Mouse (Mus musculus) layer of hippocampus, adult 8-10 months (tissue): ENCODE data around the gene Nipsnap3b. TPM values are rescaled to one million over a fixed set of nuclear protein-coding genes. Genes with fewer than 3 reads are reported as not detected.

ENCODE experiments used
- total RNA-seq, 4 experiments: library from RNA; stranded (reverse); gene quantifications; 2 replicates each; pipeline ENCODE4 v1.2.4; 2022

Gene Nipsnap3b
- total RNA-seq, 4 experiments from 2014 or later = 11.8 to 19.6 (median 16.5) TPM

Other genes starting within 250 kb of the Nipsnap3b start
- not detected for gene Olfr275, start 197.3 kb upstream of the Nipsnap3b start, total RNA-seq
- not detected for gene Olfr273, start 152.6 kb upstream of the Nipsnap3b start, total RNA-seq
- not detected for gene Olfr272, start 92.7 kb upstream of the Nipsnap3b start, total RNA-seq
- not detected for gene Olfr270, start 47.3 kb upstream of the Nipsnap3b start, total RNA-seq
- not detected for gene Nipsnap3a, start 22.6 kb upstream of the Nipsnap3b start, total RNA-seq
- 10 to 100 TPM; 23.5 to 37.9 (median 28.2) TPM for gene Abca1, start 148.0 kb downstream of the Nipsnap3b start, total RNA-seq